Mouse (Mus musculus): ENCODE measurements at regions not wholly inside any gene's neighbourhood (a gene's known extent, or its start where the extent isn't known, plus 50 kb on each side); places are given as distances from the start of the nearest gene placed in this dataset.

DNA sequence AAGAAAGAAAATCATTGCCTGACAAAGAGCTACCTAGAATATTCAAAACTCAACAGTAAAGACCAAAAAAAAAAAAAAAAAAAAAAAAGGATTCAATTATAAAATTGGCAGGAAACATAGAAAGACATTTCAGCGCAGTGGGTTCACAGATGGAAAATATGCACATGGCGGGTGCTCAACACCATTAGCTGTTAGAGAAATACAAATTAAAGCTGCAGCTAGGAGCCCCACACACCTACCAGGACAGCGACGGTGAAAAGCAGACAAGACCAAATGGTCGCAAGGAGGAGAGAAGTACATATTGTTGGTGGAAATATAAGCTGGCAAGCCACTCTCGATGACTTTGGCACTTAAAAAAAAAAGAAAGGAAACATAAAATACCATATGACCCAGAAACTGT is 183.6 kb upstream of the Rad23b start:
- TF ChIP-seq POLR2A (IDR thresholded peaks at IDR 0.05; ENCODE audit: borderline replicate concordance, low read depth, low read length) (no peak), CTCF (IDR thresholded peaks at IDR 0.05; ENCODE audit: low read depth, low read length) (no peak)

All from bone marrow macrophage, adult 2 months (primary cell).